In genomic region chr9:31131205-31131968, GRCm38 (mm10) we compare ENCODE assay signal across 8 mouse cellular contexts. TPM values are rescaled to one million over a fixed set of nuclear protein-coding genes. Genes with fewer than 3 reads are reported as not detected.
A peak's percentile ranks its signal among the peaks of the same experiment; 100 is the strongest.
DNase-seq lines count a peak whose midpoint lies in the region; ATAC-seq and TF ChIP-seq lines count a peak whose summit lies in the region.

St14 (minus strand) TSS chr9:31131853.

- TF ChIP-seq CTCF in liver, postnatal 0 days (IDR thresholded peaks at IDR 0.05; ENCODE audit: low read depth) = no peak

- H3K27me3 ChIP-seq in heart, embryonic 12.5 days (replicated peaks) = peaks cover 87% of the 10 kb centered on the region
- peaks cover 72% of the 10 kb centered on the region for H3K27me3 ChIP-seq in embryonic facial prominence, embryonic 12.5 days
- H3K27me3 ChIP-seq in intestine, embryonic 16.5 days (replicated peaks; ENCODE audit: control insufficient read depth, insufficient read depth, low read length) = no peaks in the 10 kb centered on the region
- H3K27me3 ChIP-seq in liver, postnatal 0 days (ENCODE audit: insufficient read depth, low read length) = peaks cover 47% of the 10 kb centered on the region
- peaks cover 34% of the 10 kb centered on the region for H3K27me3 ChIP-seq in neural tube, embryonic 14.5 days (ENCODE audit: control insufficient read depth, insufficient read depth, low read length)

- no peak for DNase-seq in heart, adult 18-20 months
- DNase-seq in liver, postnatal 0 days = peak; percentile 51
- DNase-seq in urinary bladder, postnatal 36 days (ENCODE audit: low spot score in 2 of 2) = peak; percentile 72 to 79
- no peak for DNase-seq in gastrocnemius, postnatal 4 days (ENCODE audit: low spot score in 2 of 2)

- peak within 1 kb of the TSS; percentile 96 for H3K4me2 ChIP-seq in heart, embryonic 12.5 days
- H3K4me2 ChIP-seq in embryonic facial prominence, embryonic 12.5 days (replicated peaks) = peak within 1 kb of the TSS; percentile 92
- peak within 1 kb of the TSS; percentile 76 for H3K4me2 ChIP-seq in intestine, embryonic 16.5 days (ENCODE audit: low read depth, low read length)
- H3K4me2 ChIP-seq in liver, postnatal 0 days (ENCODE audit: low read depth, low read length) = peak within 1 kb of the TSS; percentile 91
- H3K4me2 ChIP-seq in neural tube, embryonic 14.5 days (ENCODE audit: low read depth, low read length) = peak within 1 kb of the TSS; percentile 81

- TF ChIP-seq EP300 in liver, postnatal 0 days (IDR thresholded peaks at IDR 0.05; ENCODE audit: low read depth) = no peak

- peak; percentile 40; the same call in 1 of the 2 replicates for ATAC-seq in heart, embryonic 12.5 days (ENCODE audit: insufficient number of reproducible peaks, low FRiP score)
- peak; percentile 36; the same call in 1 of the 2 replicates for ATAC-seq in embryonic facial prominence, embryonic 12.5 days (ENCODE audit: insufficient number of reproducible peaks, insufficient read depth, low FRiP score, low TSS enrichment)
- ATAC-seq in intestine, embryonic 16.5 days = peak; percentile 92
- ATAC-seq in liver, postnatal 0 days = peak; percentile 40; the same call in 1 of the 2 replicates
- ATAC-seq in neural tube, embryonic 14.5 days (ENCODE audit: low read depth) = peak; percentile 49; the same call in 1 of the 2 replicates

- peak within 1 kb of the TSS; percentile 53 for H3K4me3 ChIP-seq in heart, embryonic 12.5 days
- peak within 1 kb of the TSS; percentile 51 for H3K4me3 ChIP-seq in embryonic facial prominence, embryonic 12.5 days
- peak within 1 kb of the TSS; percentile 67 for H3K4me3 ChIP-seq in intestine, embryonic 16.5 days (ENCODE audit: low read length)
- peak within 1 kb of the TSS; percentile 57 for H3K4me3 ChIP-seq in liver, postnatal 0 days (ENCODE audit: low read depth, low read length)
- peak within 1 kb of the TSS; percentile 34 for H3K4me3 ChIP-seq in neural tube, embryonic 14.5 days (ENCODE audit: low read depth, low read length)

- under 1% methylated on average over 74 of the region's 74 CpGs for WGBS in heart, embryonic 12.5 days
- under 1% methylated on average over 69 of the region's 74 CpGs for WGBS in embryonic facial prominence, embryonic 12.5 days
- WGBS in intestine, embryonic 16.5 days = under 1% methylated on average over 72 of the region's 74 CpGs
- 1% methylated on average over 66 of the region's 74 CpGs for WGBS in liver, postnatal 0 days (ENCODE audit: insufficient replicate concordance)
- under 1% methylated on average over 63 of the region's 74 CpGs for WGBS in neural tube, embryonic 14.5 days

- H3K36me3 ChIP-seq in heart, embryonic 12.5 days = no peaks in the 10 kb centered on the region
- H3K36me3 ChIP-seq in embryonic facial prominence, embryonic 12.5 days = no peaks in the 10 kb centered on the region
- no peaks in the 10 kb centered on the region for H3K36me3 ChIP-seq in intestine, embryonic 16.5 days (ENCODE audit: control insufficient read depth, insufficient read depth, low read length)
- H3K36me3 ChIP-seq in liver, postnatal 0 days (replicated peaks; ENCODE audit: insufficient read depth, low read length) = no peaks in the 10 kb centered on the region
- H3K36me3 ChIP-seq in neural tube, embryonic 14.5 days (ENCODE audit: control insufficient read depth, insufficient read depth, low read length) = no peaks in the 10 kb centered on the region

- H3K9ac ChIP-seq in heart, embryonic 12.5 days = peak within 1 kb of the TSS; percentile 63
- H3K9ac ChIP-seq in embryonic facial prominence, embryonic 12.5 days = peak within 1 kb of the TSS; percentile 50
- peak within 1 kb of the TSS; percentile 86 for H3K9ac ChIP-seq in intestine, embryonic 16.5 days (ENCODE audit: low read depth, low read length)
- H3K9ac ChIP-seq in liver, postnatal 0 days (replicated peaks) = peak within 1 kb of the TSS; percentile 54; the same call in 1 of the 2 replicates
- peak within 1 kb of the TSS; percentile 8; the same call in 1 of the 2 replicates for H3K9ac ChIP-seq in neural tube, embryonic 14.5 days (replicated peaks; ENCODE audit: low read depth, low read length)

- H3K9me3 ChIP-seq in heart, embryonic 12.5 days (replicated peaks) = no peaks in the 10 kb centered on the region
- H3K9me3 ChIP-seq in embryonic facial prominence, embryonic 12.5 days = no peaks in the 10 kb centered on the region
- H3K9me3 ChIP-seq in intestine, embryonic 16.5 days (ENCODE audit: control insufficient read depth, low read length) = no peaks in the 10 kb centered on the region
- no peaks in the 10 kb centered on the region for H3K9me3 ChIP-seq in liver, postnatal 0 days (ENCODE audit: low read length)
- H3K9me3 ChIP-seq in neural tube, embryonic 14.5 days (ENCODE audit: control insufficient read depth, low read length) = no peaks in the 10 kb centered on the region

- peaks cover 16% of the 10 kb centered on the region for H3K4me1 ChIP-seq in heart, embryonic 12.5 days (replicated peaks)
- peaks cover 15% of the 10 kb centered on the region for H3K4me1 ChIP-seq in embryonic facial prominence, embryonic 12.5 days
- peaks cover 13% of the 10 kb centered on the region for H3K4me1 ChIP-seq in intestine, embryonic 16.5 days (ENCODE audit: control insufficient read depth, insufficient read depth, low read length)
- H3K4me1 ChIP-seq in liver, postnatal 0 days (ENCODE audit: insufficient read depth) = peaks cover 16% of the 10 kb centered on the region
- peaks cover 7% of the 10 kb centered on the region; the same call in 1 of the 2 replicates for H3K4me1 ChIP-seq in neural tube, embryonic 14.5 days (ENCODE audit: control insufficient read depth, insufficient read depth, low read length)

- H3K27ac ChIP-seq in heart, embryonic 12.5 days (ENCODE audit: poor library complexity, severe bottlenecking) = no peak within 1 kb of the TSS
- no peak within 1 kb of the TSS for H3K27ac ChIP-seq in embryonic facial prominence, embryonic 12.5 days
- H3K27ac ChIP-seq in intestine, embryonic 16.5 days (ENCODE audit: low read length) = peak within 1 kb of the TSS; percentile 66
- H3K27ac ChIP-seq in liver, postnatal 0 days (ENCODE audit: low read depth) = no peak within 1 kb of the TSS
- H3K27ac ChIP-seq in neural tube, embryonic 14.5 days (ENCODE audit: low read depth, low read length) = no peak within 1 kb of the TSS

RNA-seq across cellular contexts. Expression of gene St14, which starts in this region (rescaled TPM):
- polyA plus RNA-seq in heart, embryonic 12.5 days (2016; fragmentation: Nextera tagmentation; extraction: Ambion mirVana) = 1.3 and 1.5 TPM in 2 replicates
- under 1 TPM; 0.32 to 0.49 TPM for total RNA-seq in heart, adult 18-20 months (2021)
- polyA plus RNA-seq in embryonic facial prominence, embryonic 12.5 days (2016; fragmentation: Nextera tagmentation; extraction: Ambion mirVana) = 12.5 and 13.0 TPM in 2 replicates
- polyA plus RNA-seq in intestine, embryonic 16.5 days (2015; fragmentation: Nextera tagmentation; extraction: Ambion mirVana) = 91.4 and 96.6 TPM in 2 replicates
- polyA plus RNA-seq in liver, postnatal 0 days (2015; fragmentation: Nextera tagmentation; extraction: Ambion mirVana) = 0.69 and 0.99 TPM in 2 replicates
- 0.20 and 0.49 TPM in 2 replicates for polyA plus RNA-seq in neural tube, embryonic 14.5 days (2014; fragmentation: Nextera tagmentation; extraction: Ambion mirVana)
- total RNA-seq in gastrocnemius, postnatal 4 days (2021) = under 1 TPM; 0.54 to 0.73 TPM

Comparison
In these comparisons a context has a peak if more than half of its experiments do, and no peak if none do; other contexts are left out.
1. Peak in DNase-seq, ATAC-seq, H3K4me3 ChIP-seq, H3K9ac ChIP-seq and H3K4me2 ChIP-seq in liver, postnatal 0 days; RNA of the gene not detected or under 1 TPM.
2. Peak in ATAC-seq, H3K4me3 ChIP-seq, H3K9ac ChIP-seq and H3K4me2 ChIP-seq in neural tube, embryonic 14.5 days; RNA of the gene not detected or under 1 TPM.
3. ATAC-seq: peak in every context shown above with its lines; median percentile 92 in intestine, embryonic 16.5 days; 49 in neural tube, embryonic 14.5 days; 40 in heart, embryonic 12.5 days; 40 in liver, postnatal 0 days; 36 in embryonic facial prominence, embryonic 12.5 days.
4. H3K9ac ChIP-seq: peak in every context shown above with its lines; median percentile 86 in intestine, embryonic 16.5 days; 63 in heart, embryonic 12.5 days; 54 in liver, postnatal 0 days; 50 in embryonic facial prominence, embryonic 12.5 days; 8 in neural tube, embryonic 14.5 days.
5. DNase-seq: peak in urinary bladder, postnatal 36 days (2 of 2); none in heart, adult 18-20 months (0 of 2) and gastrocnemius, postnatal 4 days (0 of 2).
6. Peak in every context shown above with its lines, with median percentiles within 50 percentile points of each other: H3K4me2 ChIP-seq and H3K4me3 ChIP-seq.